Mouse (Mus musculus) cortical plate, adult 2 months (tissue): ENCODE data around the gene BC051665.

ENCODE experiments used
- CTCF ChIP-seq: fragments of 200-500 bp; IDR thresholded peaks from 2 replicates; pipeline ENCODE4 v1.5.1; 2011; ENCODE audit warnings: mild to moderate bottlenecking, control low read depth, low read length; ENCODE audit not compliant: insufficient read depth; ENCODE audit errors: extremely low read depth
- POLR2A ChIP-seq: fragments of 200-500 bp; IDR thresholded peaks from 2 replicates; pipeline ENCODE4 v1.6.1; 2011; ENCODE audit warnings: mild to moderate bottlenecking, low read length, control low read depth; ENCODE audit not compliant: insufficient read depth; ENCODE audit errors: extremely low read depth

DNA sequence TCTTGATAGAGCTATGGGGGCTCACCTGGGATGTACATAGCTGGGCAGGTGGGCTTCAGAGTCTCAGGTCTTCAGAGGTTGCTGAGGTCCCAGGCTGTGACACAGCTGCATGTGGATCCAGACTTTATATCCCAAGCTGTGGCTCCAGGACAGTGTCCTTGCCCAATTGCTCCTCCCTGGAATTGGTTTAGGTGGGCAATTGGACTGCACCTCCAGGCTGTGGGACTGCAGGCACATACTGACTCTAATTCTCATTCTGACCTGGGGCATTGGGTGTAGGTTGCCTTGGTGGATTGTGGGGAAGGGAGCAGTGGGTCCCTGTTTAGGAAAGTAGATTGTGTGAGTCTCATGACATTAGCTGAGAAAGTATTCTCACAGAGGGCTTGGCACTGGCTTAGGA, at the start of gene BC051665:
- TF ChIP-seq POLR2A, result no peak
- no peak for TF ChIP-seq CTCF
